Mouse (Mus musculus) limb, embryonic 13.5 days (tissue): ENCODE data around the gene Olfr1192-ps1. TPM values are rescaled to one million over a fixed set of nuclear protein-coding genes. Genes with fewer than 3 reads are reported as not detected.
"Not testable (repeated sequence)": the region's sequence is repeated elsewhere in the genome, so short reads cannot be mapped to it uniquely, and the experiment has no call there.

Source experiments
- ATAC-seq: fragments of 200-750 bp; cut with Nextera tagmentation; 2 replicates; pipeline ENCODE4 v1.8.0; 2017; ENCODE audit warnings: low read depth, moderate number of reproducible peaks, moderate TSS enrichment; ENCODE audit not compliant: low FRiP score
- H3K27ac ChIP-seq: fragments of 300-500 bp; sonication (generic); 2 replicates; pipeline ENCODE4 v1.5.1; 2015; ENCODE audit warnings: inconsistent platforms, mild to moderate bottlenecking, moderate library complexity
- H3K27me3 ChIP-seq: fragments of 300-500 bp; sonication (generic); 2 replicates; pipeline ENCODE4 v1.6.1; 2015; ENCODE audit warnings: mild to moderate bottlenecking, inconsistent platforms
- H3K36me3 ChIP-seq: fragments of 300-500 bp; sonication (generic); 2 replicates; pipeline ENCODE4 v1.6.1; 2015; ENCODE audit warnings: inconsistent platforms, mild to moderate bottlenecking, moderate library complexity
- H3K4me1 ChIP-seq: fragments of 300-500 bp; sonication (generic); 2 replicates; pipeline ENCODE4 v1.6.1; 2015; ENCODE audit warnings: inconsistent platforms
- H3K4me2 ChIP-seq: fragments of 300-500 bp; sonication (generic); replicated peaks from 2 replicates; pipeline ENCODE4 v1.6.1; 2015; ENCODE audit warnings: inconsistent platforms, mild to moderate bottlenecking, moderate library complexity
- H3K4me3 ChIP-seq: fragments of 300-500 bp; sonication (generic); 2 replicates; pipeline ENCODE4 v1.5.1; 2015; ENCODE audit warnings: moderate library complexity, mild to moderate bottlenecking, inconsistent platforms
- H3K9ac ChIP-seq: fragments of 300-500 bp; sonication (generic); 2 replicates; pipeline ENCODE4 v1.6.1; 2015; ENCODE audit warnings: mild to moderate bottlenecking, inconsistent platforms
- H3K9me3 ChIP-seq: fragments of 300-500 bp; sonication (generic); 2 replicates; pipeline ENCODE4 v1.6.1; 2016; ENCODE audit warnings: inconsistent platforms
- WGBS: fragments of 180-500 bp; shearing (Covaris S2); methylation state at CpG from one replicate; pipeline ENCODE4 v1.1.7; 2015; 5-methylcytosine and 5-hydroxymethylcytosine counted together
- polyA plus RNA-seq: library from polyadenylated mRNA; unstranded; fragments of >200 nt; fragmentation: Nextera tagmentation; extraction: Ambion mirVana; gene quantifications from 2 replicates; pipeline ENCODE4 v1.2.1, GENCODE M21; 2015

Gene Olfr1192-ps1
- polyA plus RNA-seq, result not detected in 2 replicates

DNA sequence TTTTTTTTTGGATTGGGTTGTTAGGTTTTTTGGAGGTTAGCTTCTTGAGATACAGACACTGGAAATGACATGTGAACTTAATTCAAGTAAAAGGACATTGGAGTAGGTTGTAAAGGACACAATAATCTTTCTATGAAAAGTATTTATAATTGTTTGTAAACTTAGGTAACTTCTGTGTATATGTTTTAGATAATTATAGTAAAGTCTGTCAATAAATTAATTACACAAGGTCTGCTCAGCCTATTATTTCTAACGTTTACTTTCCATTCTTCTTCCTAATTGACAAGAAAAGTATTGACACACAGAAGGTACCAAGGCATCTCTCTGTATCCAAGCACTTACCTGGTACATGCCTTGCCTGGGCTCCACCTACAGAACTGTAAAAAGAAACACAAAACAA lies at the start of gene Olfr1192-ps1:
TSS of gene Olfr1192-ps1 (plus strand) at position 301 of the 400 bp plus-strand sequence.
- 35% methylated on average over 1 of the region's 1 CpGs for whole genome bisulfite sequencing
- H3K27me3 ChIP-seq, result no peaks in the 10 kb centered on the region
- no peak for ATAC-seq

GRCm38 (mm10) chr2:88640242-88640641 lies 8.1 kb upstream of the Olfr1192-ps1 start, which contains the start of gene Olfr1191-ps1:
TSS of gene Olfr1191-ps1 (plus strand) at chr2:88640542.
- WGBS, result 86% methylated on average over 1 of the region's 1 CpGs
- not testable (repeated sequence) for H3K27ac ChIP-seq, H3K9ac ChIP-seq, H3K4me3 ChIP-seq, H3K9me3 ChIP-seq, H3K27me3 ChIP-seq, H3K36me3 ChIP-seq, H3K4me2 ChIP-seq, H3K4me1 ChIP-seq, ATAC-seq

More for the DNA sequence above, at the start of gene Olfr1192-ps1:
- Histone ChIP-seq H3K27ac (no peak within 1 kb of the TSS), H3K9ac (no peak within 1 kb of the TSS), H3K9me3 (no peaks in the 10 kb centered on the region), H3K4me2 (no peak within 1 kb of the TSS), H3K4me3 (no peak within 1 kb of the TSS), H3K36me3 (no peaks in the 10 kb centered on the region), H3K4me1 (no peaks in the 10 kb centered on the region)

- not testable (repeated sequence) for H3K9me3 ChIP-seq, H3K4me2 ChIP-seq, ATAC-seq, H3K9ac ChIP-seq, H3K36me3 ChIP-seq, H3K27ac ChIP-seq, H3K4me3 ChIP-seq, H3K4me1 ChIP-seq, H3K27me3 ChIP-seq
Measured at GRCm38 (mm10) chr2:88675328-88675727, 27.0 kb downstream of the Olfr1192-ps1 start, which contains the start of gene Olfr1193. TSS of gene Olfr1193 (plus strand) at chr2:88675628.

GRCm38 (mm10) chr2:88689087-88689486 lies 40.8 kb downstream of the Olfr1192-ps1 start, which contains the start of gene Olfr1195:
TSS of gene Olfr1195 (minus strand) at chr2:88689187.
- H3K4me1 ChIP-seq, result no peaks in the 10 kb centered on the region
- H3K27me3 ChIP-seq, result no peaks in the 10 kb centered on the region
- H3K27ac ChIP-seq, result no peak within 1 kb of the TSS
- H3K36me3 ChIP-seq, result no peaks in the 10 kb centered on the region
- no peak within 1 kb of the TSS for H3K4me3 ChIP-seq
- no peak within 1 kb of the TSS for H3K9ac ChIP-seq
- ATAC-seq, result no peak
- no peak within 1 kb of the TSS for H3K4me2 ChIP-seq
- H3K9me3 ChIP-seq, result no peaks in the 10 kb centered on the region

DNA sequence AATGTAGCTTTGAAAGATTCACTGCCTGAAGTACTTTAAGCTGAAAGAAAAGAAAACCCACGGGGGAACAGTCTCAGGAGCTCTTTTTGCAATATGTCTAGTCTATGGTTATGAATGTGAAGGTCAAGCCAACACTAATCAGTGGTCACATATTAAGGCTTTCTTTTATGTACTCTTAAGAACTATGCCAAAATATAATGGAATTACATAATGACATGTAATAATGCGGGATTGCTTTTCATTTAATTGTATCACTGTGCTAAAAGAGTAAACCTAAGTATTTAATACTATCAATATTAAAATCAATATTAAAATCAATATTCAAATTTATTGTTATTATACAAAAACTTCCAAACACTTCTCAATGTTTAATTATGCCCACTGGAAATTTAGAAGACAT lies 56.2 kb downstream of the Olfr1192-ps1 start, which contains the start of gene Olfr1196:
TSS of gene Olfr1196 (minus strand) at position 101 of the 400 bp plus-strand sequence.
- Histone ChIP-seq H3K27me3 (no peaks in the 10 kb centered on the region), H3K9ac (no peak within 1 kb of the TSS), H3K4me2 (no peak within 1 kb of the TSS), H3K4me1 (no peaks in the 10 kb centered on the region), H3K36me3 (no peaks in the 10 kb centered on the region), H3K9me3 (no peaks in the 10 kb centered on the region), H3K4me3 (no peak within 1 kb of the TSS), H3K27ac (no peak within 1 kb of the TSS)
- ATAC-seq, result no peak
- 86% methylated on average over 2 of the region's 2 CpGs for WGBS

Other genes with a start within 250 kb of the Olfr1192-ps1 start
- gene Olfr1179, start 242.1 kb upstream of the Olfr1192-ps1 start, polyA plus RNA-seq, result not detected in 2 replicates
- gene Olfr1180, start 229.4 kb upstream of the Olfr1192-ps1 start, polyA plus RNA-seq, result not detected in 2 replicates
- gene Olfr1181, start 222.3 kb upstream of the Olfr1192-ps1 start, polyA plus RNA-seq, result not detected in 2 replicates
- gene Gm13757, start 199.4 kb upstream of the Olfr1192-ps1 start, polyA plus RNA-seq, result not detected in 2 replicates
- not detected in 2 replicates for gene Olfr1183, start 193.6 kb upstream of the Olfr1192-ps1 start, polyA plus RNA-seq
- gene Olfr1184, start 164.9 kb upstream of the Olfr1192-ps1 start, polyA plus RNA-seq, result not detected in 2 replicates
- gene Olfr1185-ps1, start 155.2 kb upstream of the Olfr1192-ps1 start, polyA plus RNA-seq, result not detected in 2 replicates
- gene Olfr1186, start 130.0 kb upstream of the Olfr1192-ps1 start, polyA plus RNA-seq, result not detected in 2 replicates
- gene Olfr1188, start 91.6 kb upstream of the Olfr1192-ps1 start, polyA plus RNA-seq, result not detected in 2 replicates
- gene Olfr1189, start 62.1 kb upstream of the Olfr1192-ps1 start, polyA plus RNA-seq, result not detected in 2 replicates
- not detected in 2 replicates for gene Olfr1191-ps1, start 8.0 kb upstream of the Olfr1192-ps1 start, polyA plus RNA-seq
- gene Olfr1193, start 27.1 kb downstream of the Olfr1192-ps1 start, polyA plus RNA-seq, result not detected in 2 replicates
- not detected in 2 replicates for gene Olfr1195, start 40.7 kb downstream of the Olfr1192-ps1 start, polyA plus RNA-seq
- gene Olfr1196, start 56.1 kb downstream of the Olfr1192-ps1 start, polyA plus RNA-seq, result not detected in 2 replicates
- not detected in 2 replicates for gene Olfr1197, start 83.9 kb downstream of the Olfr1192-ps1 start, polyA plus RNA-seq
- not detected in 2 replicates for gene Olfr1198, start 102.9 kb downstream of the Olfr1192-ps1 start, polyA plus RNA-seq
- gene Olfr1199, start 112.0 kb downstream of the Olfr1192-ps1 start, polyA plus RNA-seq, result not detected in 2 replicates
- not detected in 2 replicates for gene Olfr1200, start 122.0 kb downstream of the Olfr1192-ps1 start, polyA plus RNA-seq
- gene Olfr1201, start 144.5 kb downstream of the Olfr1192-ps1 start, polyA plus RNA-seq, result not detected in 2 replicates
- gene Olfr1202, start 166.0 kb downstream of the Olfr1192-ps1 start, polyA plus RNA-seq, result 0.04 TPM in 1 of 2 replicates, not detected in the other
- gene Olfr1205, start 181.2 kb downstream of the Olfr1192-ps1 start, polyA plus RNA-seq, result not detected in 2 replicates
- gene Olfr1204, start 200.8 kb downstream of the Olfr1192-ps1 start, polyA plus RNA-seq, result not detected in 2 replicates
- not detected in 2 replicates for gene Olfr1206, start 214.7 kb downstream of the Olfr1192-ps1 start, polyA plus RNA-seq